Mouse (Mus musculus): ENCODE results near the gene Ppp1r32. TPM values are rescaled to one million over a fixed set of nuclear protein-coding genes. Genes with fewer than 3 reads are reported as not detected.
A peak's percentile ranks its signal among the peaks of the same experiment; 100 is the strongest.

Gene Ppp1r32
- polyA plus RNA-seq, 1 experiment from 2014 or later, result 27.8 TPM

GRCm38 (mm10) chr19:10456752-10457483 lies 25.8 kb downstream of the Ppp1r32 start, which contains the start of gene Lrrc10b:
Lrrc10b (minus strand) TSS chr19:10457473.
- H3K27ac ChIP-seq (ENCODE audit: low read depth, low read length), result peak within 1 kb of the TSS; percentile 88
- ATAC-seq, result peak; percentile 72
- WGBS, result under 1% methylated on average over 82 of the region's 96 CpGs
- peak within 1 kb of the TSS; percentile 62 for H3K9ac ChIP-seq (ENCODE audit: low read depth, low read length)
- peaks cover 44% of the 10 kb centered on the region for H3K27me3 ChIP-seq (replicated peaks; ENCODE audit: control insufficient read depth, insufficient read depth, low read length)
- H3K4me3 ChIP-seq (ENCODE audit: low read depth, low read length), result peak within 1 kb of the TSS; percentile 55
- peaks cover 10% of the 10 kb centered on the region; the same call in 1 of the 2 replicates for H3K4me1 ChIP-seq (replicated peaks; ENCODE audit: control insufficient read depth, insufficient read depth, low read length)
- peak within 1 kb of the TSS; percentile 90 for H3K4me2 ChIP-seq (replicated peaks; ENCODE audit: low read depth)
- no peaks in the 10 kb centered on the region for H3K9me3 ChIP-seq (ENCODE audit: control insufficient read depth)
- peak; percentile 77 for TF ChIP-seq CTCF (IDR thresholded peaks at IDR 0.05; ENCODE audit: low read depth)
- H3K36me3 ChIP-seq (ENCODE audit: control insufficient read depth, insufficient read depth), result no peaks in the 10 kb centered on the region

- 67% methylated on average over 3 of the region's 3 CpGs for WGBS
- H3K4me3 ChIP-seq (ENCODE audit: low read depth, low read length), result 0 out of 2 replicates have a peak overlapping the region, but pooled peaks have one; percentile 55
- no peak for TF ChIP-seq CTCF (IDR thresholded peaks at IDR 0.05; ENCODE audit: low read depth)
- no peak overlapping the region for H3K27ac ChIP-seq (ENCODE audit: low read depth, low read length)
- 0 out of 2 replicates have a peak overlapping the region, but pooled peaks have one; percentile 18 for H3K9ac ChIP-seq (ENCODE audit: low read depth, low read length)
- peaks cover 42% of the 10 kb centered on the region for H3K27me3 ChIP-seq (replicated peaks; ENCODE audit: control insufficient read depth, insufficient read depth, low read length)
- peaks cover 10% of the 10 kb centered on the region; the same call in 1 of the 2 replicates for H3K4me1 ChIP-seq (replicated peaks; ENCODE audit: control insufficient read depth, insufficient read depth, low read length)
- no peaks in the 10 kb centered on the region for H3K9me3 ChIP-seq (ENCODE audit: control insufficient read depth)
- peak overlapping the region; percentile 90 for H3K4me2 ChIP-seq (replicated peaks; ENCODE audit: low read depth)
- no peak for ATAC-seq
- no peaks in the 10 kb centered on the region for H3K36me3 ChIP-seq (ENCODE audit: control insufficient read depth, insufficient read depth)
These were observed 27.3 kb downstream of the Ppp1r32 start for GRCm38 (mm10) chr19:10455437-10455806.

GRCm38 (mm10) chr19:10454718-10455436 lies 27.9 kb downstream of the Ppp1r32 start:
- H3K4me3 ChIP-seq (ENCODE audit: low read depth, low read length), result no peak overlapping the region
- H3K4me1 ChIP-seq (replicated peaks; ENCODE audit: control insufficient read depth, insufficient read depth, low read length), result peaks cover 10% of the 10 kb centered on the region; the same call in 1 of the 2 replicates
- H3K36me3 ChIP-seq (ENCODE audit: control insufficient read depth, insufficient read depth), result no peaks in the 10 kb centered on the region
- H3K9ac ChIP-seq (ENCODE audit: low read depth, low read length), result 0 out of 2 replicates have a peak overlapping the region, but pooled peaks have one; percentile 18
- 0 out of 2 replicates have a peak, but pooled peaks have one; percentile 20 for ATAC-seq
- no peak overlapping the region for H3K27ac ChIP-seq (ENCODE audit: low read depth, low read length)
- H3K27me3 ChIP-seq (replicated peaks; ENCODE audit: control insufficient read depth, insufficient read depth, low read length), result peaks cover 39% of the 10 kb centered on the region
- H3K4me2 ChIP-seq (replicated peaks; ENCODE audit: low read depth), result peak overlapping the region; percentile 90; the same call in 1 of the 2 replicates
- H3K9me3 ChIP-seq (ENCODE audit: control insufficient read depth), result no peaks in the 10 kb centered on the region
- TF ChIP-seq CTCF (IDR thresholded peaks at IDR 0.05; ENCODE audit: low read depth), result no peak
- 59% methylated on average over 4 of the region's 4 CpGs for WGBS

GRCm38 (mm10) chr19:10449708-10450107 lies 33.0 kb downstream of the Ppp1r32 start:
- Histone ChIP-seq H3K4me2 (replicated peaks; ENCODE audit: low read depth) (no peak overlapping the region), H3K4me1 (replicated peaks; ENCODE audit: control insufficient read depth, insufficient read depth, low read length) (peaks cover under 1% of the 10 kb centered on the region; the same call in 1 of the 2 replicates), H3K27ac (ENCODE audit: low read depth, low read length) (no peak overlapping the region), H3K36me3 (ENCODE audit: control insufficient read depth, insufficient read depth) (no peaks in the 10 kb centered on the region), H3K9me3 (ENCODE audit: control insufficient read depth) (no peaks in the 10 kb centered on the region), H3K9ac (ENCODE audit: low read depth, low read length) (no peak overlapping the region), H3K27me3 (replicated peaks; ENCODE audit: control insufficient read depth, insufficient read depth, low read length) (peaks cover 1% of the 10 kb centered on the region; the same call in 1 of the 2 replicates), H3K4me3 (ENCODE audit: low read depth, low read length) (no peak overlapping the region)
- peak; percentile 46; the same call in 1 of the 2 replicates for ATAC-seq
- WGBS, result 0% methylated on average over 3 of the region's 3 CpGs
- TF ChIP-seq CTCF (IDR thresholded peaks at IDR 0.05; ENCODE audit: low read depth), result peak; percentile 98

- no peak for TF ChIP-seq CTCF (IDR thresholded peaks at IDR 0.05; ENCODE audit: low read depth)
- Histone ChIP-seq H3K4me1 (replicated peaks; ENCODE audit: control insufficient read depth, insufficient read depth, low read length) (no peaks in the 10 kb centered on the region), H3K36me3 (ENCODE audit: control insufficient read depth, insufficient read depth) (no peaks in the 10 kb centered on the region), H3K9me3 (ENCODE audit: control insufficient read depth) (no peaks in the 10 kb centered on the region), H3K4me3 (ENCODE audit: low read depth, low read length) (no peak overlapping the region), H3K4me2 (replicated peaks; ENCODE audit: low read depth) (no peak overlapping the region), H3K9ac (ENCODE audit: low read depth, low read length) (no peak overlapping the region), H3K27ac (ENCODE audit: low read depth, low read length) (no peak overlapping the region), H3K27me3 (replicated peaks; ENCODE audit: control insufficient read depth, insufficient read depth, low read length) (no peaks in the 10 kb centered on the region)
- ATAC-seq, result no peak
- WGBS, result 70% methylated on average over 6 of the region's 6 CpGs
These were observed 33.5 kb downstream of the Ppp1r32 start for GRCm38 (mm10) chr19:10449190-10449589.

GRCm38 (mm10) chr19:10448275-10448674 lies 34.5 kb downstream of the Ppp1r32 start:
- 92% methylated on average over 7 of the region's 7 CpGs for WGBS
- no peaks in the 10 kb centered on the region for H3K36me3 ChIP-seq (ENCODE audit: control insufficient read depth, insufficient read depth)
- no peaks in the 10 kb centered on the region for H3K9me3 ChIP-seq (ENCODE audit: control insufficient read depth)
- no peaks in the 10 kb centered on the region for H3K27me3 ChIP-seq (replicated peaks; ENCODE audit: control insufficient read depth, insufficient read depth, low read length)
- H3K27ac ChIP-seq (ENCODE audit: low read depth, low read length), result no peak overlapping the region
- no peak overlapping the region for H3K4me2 ChIP-seq (replicated peaks; ENCODE audit: low read depth)
- H3K4me3 ChIP-seq (ENCODE audit: low read depth, low read length), result no peak overlapping the region
- H3K9ac ChIP-seq (ENCODE audit: low read depth, low read length), result no peak overlapping the region
- no peak for TF ChIP-seq CTCF (IDR thresholded peaks at IDR 0.05; ENCODE audit: low read depth)
- H3K4me1 ChIP-seq (replicated peaks; ENCODE audit: control insufficient read depth, insufficient read depth, low read length), result no peaks in the 10 kb centered on the region
- ATAC-seq, result no peak

Measured in intestine, postnatal 0 days (tissue).